Mouse (Mus musculus) embryonic stem cell, embryonic (primary cell): Measurements from ENCODE around the gene Cenpk.

Source experiments
- CTCF ChIA-PET, 4 experiments: fragments of 300-600 bp in 2 of 4; fragments of 350-600 bp in 2 of 4; sonication (Branson Sonifier 250); formaldehyde crosslinking; loops; one replicate each; lab custom pipeline; 2022; ENCODE audit warnings: inconsistent platforms in 2 of 4; lab: Charles Lee
- POLR2A ChIA-PET, 4 experiments: fragments of 300-600 bp in 2 of 4; fragments of 350-600 bp in 2 of 4; sonication (Branson Sonifier 250); formaldehyde crosslinking; loops; one replicate each; lab custom pipeline; 2022; ENCODE audit warnings: antibody characterized with exemption in 4 of 4, inconsistent platforms in 1 of 4; lab: Charles Lee

The Cenpk gene

DNA sequence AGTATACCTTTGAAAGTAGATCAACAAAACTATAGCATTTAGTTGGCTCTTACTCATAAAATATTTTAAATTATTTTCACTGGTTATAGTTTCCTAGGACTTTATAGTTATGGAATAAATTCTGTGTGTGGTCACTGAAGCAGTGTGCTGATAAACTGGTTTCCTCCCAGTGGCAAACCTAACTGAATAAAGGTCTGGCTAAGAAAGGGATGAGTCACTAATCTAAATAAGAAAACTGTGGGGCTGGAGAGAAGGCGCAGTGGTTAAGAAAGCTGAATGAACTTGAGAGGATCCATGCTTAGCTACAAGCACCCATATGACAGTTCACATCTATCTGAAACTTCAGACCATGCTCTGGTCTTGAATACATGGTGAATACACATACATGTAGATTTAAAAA, 67.1 kb downstream of the Cenpk start:
- ChIA-PET POLR2A (no interaction called here), CTCF (interaction anchor here in 1 of 4 experiments (0.6 kb wide), 1 partner anchor 649 kb away, joined by 3 read pairs; no protein-coding TSS in a partner anchor)
